14 mouse cellular contexts compared by ENCODE assay signal in the genomic region with DNA sequence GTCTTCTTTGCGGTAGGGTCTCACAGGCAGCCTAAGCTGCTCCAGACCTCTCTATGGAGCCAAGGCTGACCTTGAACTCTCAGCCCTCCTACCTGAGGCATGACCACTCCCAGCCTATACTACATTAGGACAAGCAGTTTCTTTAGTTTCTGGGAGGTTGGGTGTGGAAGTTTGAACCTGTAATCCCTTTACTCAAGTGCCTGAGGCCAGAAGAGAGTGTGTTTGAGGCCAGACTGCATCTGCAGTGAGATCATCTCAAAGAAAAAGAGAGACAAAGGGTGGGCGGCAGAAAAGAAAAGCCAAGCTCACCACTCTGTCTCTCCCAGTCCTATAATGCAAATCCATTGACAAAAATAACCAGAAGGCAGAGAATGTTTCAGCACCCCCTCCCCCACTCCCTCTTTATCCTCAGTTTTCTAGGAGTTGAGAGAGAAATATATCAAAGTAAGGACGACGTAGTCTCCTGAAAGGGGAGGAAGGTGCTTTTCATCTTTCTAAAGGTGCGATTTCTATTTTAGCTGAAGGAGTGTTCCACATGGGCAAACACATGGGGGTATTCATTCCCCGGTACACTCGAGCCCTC. TPM values are rescaled to one million over a fixed set of nuclear protein-coding genes. Genes with fewer than 3 reads are reported as not detected.
DNase-seq lines count a peak whose midpoint lies in the region; TF ChIP-seq lines count a peak whose summit lies in the region.
"Had no signal": no experiment of that assay in that cellular context is flagged by ENCODE, and none has a peak within 500 bp of the region (broad histone marks: within the 10 kb centered on the region; RNA-seq: fewer than 3 reads in every experiment).

No protein-coding gene starts in this region.

- no peak overlapping the region for H3K4me3 ChIP-seq in gastrocnemius, adult 2 months
- H3K4me3 ChIP-seq: kidney, embryonic 15.5 days; neural tube, embryonic 13.5 days had no signal

- TF ChIP-seq CTCF in gastrocnemius, adult 2 months (IDR thresholded peaks at IDR 0.05): no peak

- intact Hi-C loops in gastrocnemius, adult 2 months (cut with DNase I): no loop called here
- intact Hi-C loops in left cerebral cortex, postnatal 36 days (cut with DNase I): loop anchor here (5.0 kb wide), 1 partner anchor 84 kb away; no protein-coding TSS in a partner anchor

- no peak for DNase-seq in gastrocnemius, adult 2 months
- DNase-seq in gastrocnemius, adult 8-10 months (ENCODE audit: low spot score in 2 of 2): no peak
- peak; percentile 82 for DNase-seq in right cerebral cortex, adult 18-20 months
- DNase-seq in right cerebral cortex, postnatal 25 days: no peak
- DNase-seq in left cerebral cortex, postnatal 36 days (ENCODE audit: low spot score in 2 of 2): peak; percentile 59 to 64
- DNase-seq in embryo, embryonic 10 days (ENCODE audit: low spot score): no peak
- no peak for DNase-seq in embryo, embryonic 10.5 days (ENCODE audit: low spot score)
- no peak for DNase-seq in lung, adult 18-20 months
- DNase-seq: cerebellum, postnatal 14 days; gastrocnemius, postnatal 25 days; layer of hippocampus, postnatal 36 days had no signal

- H3K27ac ChIP-seq in gastrocnemius, adult 2 months: 0 out of 2 replicates have a peak overlapping the region, but pooled peaks have one; percentile 10
- H3K27ac ChIP-seq: hindbrain, embryonic 14.5 days; kidney, embryonic 15.5 days; neural tube, embryonic 13.5 days had no signal

RNA-seq across cellular contexts. Expression of a gene that starts 55.0 kb away (rescaled TPM):
- under 1 TPM; 0.26 to 0.70 TPM for total RNA-seq in gastrocnemius, adult 2 months (2021)
- under 1 TPM; 0.31 to 0.48 (median 0.37) TPM for total RNA-seq in gastrocnemius, adult 8-10 months (2022)
- 10 to 100 TPM; 11.8 to 13.0 TPM for total RNA-seq in left cerebral cortex, postnatal 36 days (2021)

Comparison
In these comparisons a context has a peak if more than half of its experiments do, and no peak if none do; other contexts are left out.
1. DNase-seq: peak in right cerebral cortex, adult 18-20 months (single experiment) and left cerebral cortex, postnatal 36 days (2 of 2); none in gastrocnemius, adult 2 months (single experiment), gastrocnemius, adult 8-10 months (0 of 2), right cerebral cortex, postnatal 25 days (single experiment), embryo, embryonic 10 days (single experiment), embryo, embryonic 10.5 days (single experiment) and lung, adult 18-20 months (0 of 2).
2. RNA of a gene that starts 55.0 kb away (total RNA-seq): 11.8 to 13.0 TPM in left cerebral cortex, postnatal 36 days; 0.26 to 0.70 TPM in gastrocnemius, adult 2 months and 0.31 to 0.48 TPM in gastrocnemius, adult 8-10 months; every median in the first group is over 4 times any median in the second.